Mouse (Mus musculus) spleen, embryonic (tissue): ENCODE data around the gene Dimt1.
"Not testable (repeated sequence)": the region's sequence is repeated elsewhere in the genome, so short reads cannot be mapped to it uniquely, and the experiment has no call there.

Experiments
- CTCF ChIA-PET: fragments of 350-600 bp; sonication (Branson Sonifier 250); formaldehyde crosslinking; loops from one replicate; lab custom pipeline; 2022; lab: Charles Lee

Gene Dimt1

GRCm38 (mm10) chr13:106946594-106947540, at the start of gene Dimt1:
TSS of gene Dimt1 (plus strand) at chr13:106947127.
- CTCF ChIA-PET, result interaction anchor here (0.6 kb wide), 1 partner anchor 76 kb away, joined by 5 read pairs; no protein-coding TSS in a partner anchor

- CTCF ChIA-PET, result interaction anchor here (0.7 kb wide), 1 partner anchor 193 kb away, joined by 3 read pairs; no protein-coding TSS in a partner anchor
Measured at GRCm38 (mm10) chr13:106904637-106905036, 42.3 kb upstream of the Dimt1 start.

GRCm38 (mm10) chr13:106905154-106905553, 41.8 kb upstream of the Dimt1 start:
- CTCF ChIA-PET, result interaction anchor here (0.7 kb wide), 1 partner anchor 193 kb away, joined by 3 read pairs; no protein-coding TSS in a partner anchor

DNA sequence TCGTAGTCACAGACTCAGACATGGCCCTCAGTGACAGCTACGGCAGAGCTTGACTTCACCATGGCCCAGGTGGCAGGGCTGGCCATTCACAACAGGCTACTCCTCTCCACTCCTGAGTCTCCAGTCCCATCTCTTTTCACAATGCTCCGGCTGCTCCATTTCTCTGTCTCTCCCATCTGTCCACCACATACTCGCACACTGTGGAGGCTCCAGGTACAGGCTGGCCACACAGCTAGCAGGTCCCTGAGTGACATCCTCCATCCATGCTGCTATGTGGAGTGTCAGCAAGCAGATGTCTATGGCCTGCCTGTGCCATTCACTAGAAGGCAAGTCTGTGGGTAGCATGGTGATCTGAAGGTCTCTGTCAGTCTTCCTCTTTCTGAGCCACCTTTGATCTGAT, 39.7 kb upstream of the Dimt1 start:
- CTCF ChIA-PET, result no interaction called here

GRCm38 (mm10) chr13:106910096-106910495, 36.8 kb upstream of the Dimt1 start:
- CTCF ChIA-PET, result no interaction called here

- CTCF ChIA-PET, result no interaction called here
Measured at GRCm38 (mm10) chr13:106913125-106913736, 33.7 kb upstream of the Dimt1 start.

- CTCF ChIA-PET, result no interaction called here
Measured at GRCm38 (mm10) chr13:106918322-106919050, 28.4 kb upstream of the Dimt1 start.

- CTCF ChIA-PET, result not testable (repeated sequence)
Measured at GRCm38 (mm10) chr13:106925921-106926320, 21.0 kb upstream of the Dimt1 start.

- CTCF ChIA-PET, result no interaction called here
Measured at GRCm38 (mm10) chr13:106928296-106928695, 18.6 kb upstream of the Dimt1 start.

GRCm38 (mm10) chr13:106929201-106929600, 17.7 kb upstream of the Dimt1 start:
- CTCF ChIA-PET, result no interaction called here

GRCm38 (mm10) chr13:106935871-106936255, 11.1 kb upstream of the Dimt1 start:
- CTCF ChIA-PET, result interaction anchor here (0.7 kb wide), 1 partner anchor 8 kb away, joined by 5 read pairs; no protein-coding TSS in a partner anchor

- CTCF ChIA-PET, result interaction anchor here (0.7 kb wide), 1 partner anchor 8 kb away, joined by 5 read pairs; no protein-coding TSS in a partner anchor
Measured at GRCm38 (mm10) chr13:106936256-106937137, 10.4 kb upstream of the Dimt1 start, which contains the start of gene Ipo11. TSS of gene Ipo11 (minus strand) at chr13:106936958.

DNA sequence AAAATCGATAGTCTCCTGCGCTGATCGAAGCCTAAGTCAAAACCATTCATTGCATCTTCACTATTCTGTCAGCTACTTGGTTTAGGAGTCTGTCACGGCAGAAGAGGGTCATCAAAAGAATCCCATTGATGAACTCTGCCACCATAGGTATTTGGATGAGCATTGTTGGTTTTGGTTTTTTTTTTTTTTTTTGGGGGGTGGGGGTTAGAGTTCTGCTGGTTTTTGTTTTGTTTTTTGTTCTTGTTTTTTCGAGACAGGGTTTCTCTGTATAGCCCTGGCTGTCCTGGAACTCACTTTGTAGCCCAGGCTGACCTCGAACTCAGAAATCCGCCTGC, 9.8 kb upstream of the Dimt1 start:
- CTCF ChIA-PET, result no interaction called here

- CTCF ChIA-PET, result interaction anchor here (0.7 to 1.1 kb wide), 2 partner anchors 152 to 160 kb away, joined by 4 read pairs; no protein-coding TSS in a partner anchor
Measured at GRCm38 (mm10) chr13:106941211-106941976, 5.5 kb upstream of the Dimt1 start.

DNA sequence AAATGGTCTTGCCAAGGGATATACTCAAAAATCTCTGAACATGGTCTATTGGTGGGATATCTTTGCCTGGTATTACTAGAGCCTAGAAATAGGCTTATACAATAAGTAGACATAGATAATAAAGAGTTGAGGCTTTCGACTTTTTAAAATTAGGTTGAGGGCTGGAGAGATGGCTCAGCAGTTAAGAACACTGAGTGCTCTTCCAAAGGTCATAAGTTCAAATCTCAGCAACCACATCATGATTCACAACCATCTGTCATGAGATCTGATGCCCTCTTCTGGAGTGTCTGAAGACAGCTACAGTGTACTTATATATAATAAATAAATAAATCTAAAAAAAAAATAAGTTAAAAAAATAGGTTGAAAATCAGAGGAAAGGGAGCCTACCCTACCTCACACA, 4.2 kb upstream of the Dimt1 start:
- CTCF ChIA-PET, result interaction anchor here (1.1 kb wide), 1 partner anchor 159 kb away, joined by 4 read pairs; no protein-coding TSS in a partner anchor

DNA sequence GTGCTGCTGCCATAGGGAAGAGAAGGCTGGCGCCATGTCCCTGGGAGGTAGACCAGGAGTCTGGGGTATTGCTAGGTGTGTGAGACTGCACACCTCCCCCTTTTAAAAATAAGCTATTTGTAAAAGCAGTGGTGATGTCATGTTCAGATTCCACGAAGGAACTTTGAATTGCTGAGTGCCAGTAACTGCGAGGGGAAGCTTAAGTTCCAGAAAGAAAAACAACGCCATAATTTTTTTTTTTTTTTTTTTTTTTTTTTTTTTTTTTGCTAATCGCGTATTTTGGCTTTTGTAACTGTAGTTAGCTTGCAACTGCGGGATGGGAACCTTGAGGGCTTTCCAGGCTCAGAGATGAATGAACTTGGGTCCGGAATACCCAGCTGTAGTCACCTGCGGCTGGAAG, 1.4 kb upstream of the Dimt1 start:
- CTCF ChIA-PET, result interaction anchor here (1.0 kb wide), 1 partner anchor 62 kb away, joined by 21 read pairs; no protein-coding TSS in a partner anchor

DNA sequence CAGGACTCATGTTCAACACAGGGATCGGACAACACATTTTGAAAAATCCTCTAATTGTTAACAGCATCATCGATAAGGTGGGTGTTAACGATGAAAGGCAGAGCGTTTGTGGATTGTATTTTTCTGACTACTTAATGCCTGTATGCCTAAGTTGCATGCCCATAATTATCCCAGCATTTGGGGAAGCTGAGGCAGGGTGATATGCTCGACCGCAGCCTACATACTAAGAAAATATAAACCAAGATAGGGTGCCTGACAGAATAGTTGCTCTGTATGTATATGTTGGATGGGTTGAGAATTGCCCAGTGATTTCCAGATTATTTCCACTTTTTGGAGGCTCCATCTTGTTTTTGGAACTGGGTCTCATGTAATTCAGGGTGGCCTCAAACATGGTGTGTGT, 656 bp downstream of the Dimt1 start:
- CTCF ChIA-PET, result no interaction called here

DNA sequence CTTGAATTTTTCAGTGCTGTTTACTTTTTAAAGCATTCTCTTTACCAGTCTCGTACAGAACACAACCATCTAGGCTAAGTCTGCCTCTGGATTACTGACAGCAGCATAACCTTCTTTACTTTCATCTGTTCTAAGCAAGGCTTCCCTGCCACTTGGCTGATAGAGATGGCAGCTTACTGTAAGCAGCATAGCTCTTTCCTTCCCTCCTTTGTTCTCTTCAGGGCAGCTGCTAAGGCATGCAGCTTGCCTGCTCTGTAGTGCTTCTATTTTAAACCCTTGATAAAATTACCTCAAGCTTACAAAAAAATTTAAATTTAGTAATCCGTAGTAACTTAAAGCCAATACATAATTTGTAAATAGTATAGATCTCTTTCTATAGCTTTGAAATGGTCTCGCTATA, 8.0 kb downstream of the Dimt1 start:
- CTCF ChIA-PET, result no interaction called here

- CTCF ChIA-PET, result no interaction called here
Measured at GRCm38 (mm10) chr13:106957554-106957953, 10.6 kb downstream of the Dimt1 start.

DNA sequence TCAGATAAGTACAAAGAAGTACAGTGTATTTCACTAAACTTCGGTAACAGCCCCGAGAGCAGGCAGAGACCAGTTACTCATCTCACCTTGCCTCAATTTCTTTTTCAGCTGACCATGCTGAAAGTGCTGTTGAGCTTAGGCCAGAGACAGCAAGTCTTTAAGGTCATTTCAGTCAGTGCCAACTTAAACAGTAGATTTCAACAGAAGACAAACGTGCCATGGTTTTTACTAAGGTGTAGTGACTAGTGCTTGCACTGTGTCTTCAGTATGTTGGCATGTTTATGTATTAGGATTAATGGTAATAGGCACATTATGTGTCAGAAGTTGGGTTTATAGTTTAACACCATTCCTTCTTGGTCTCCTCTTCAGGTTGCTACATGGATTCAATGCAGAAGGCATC, 11.4 kb downstream of the Dimt1 start:
- CTCF ChIA-PET, result no interaction called here
